Mouse (Mus musculus) Patski (cell line): ENCODE measurements around the gene Grk1. TPM values are rescaled to one million over a fixed set of nuclear protein-coding genes. Genes with fewer than 3 reads are reported as not detected.

Source experiments
- ATAC-seq: fragments of 100-300 bp; one replicate; pipeline ENCODE4 v1.8.0; 2021
- CTCF ChIA-PET: fragments of 350-600 bp; sonication (Branson Sonifier 250); formaldehyde crosslinking; loops from one replicate; lab custom pipeline; 2022; ENCODE audit warnings: inconsistent platforms; lab: Charles Lee
- POLR2A ChIA-PET: fragments of 350-600 bp; sonication (Branson Sonifier 250); formaldehyde crosslinking; loops from one replicate; lab custom pipeline; 2022; ENCODE audit warnings: antibody characterized with exemption, inconsistent platforms; lab: Charles Lee
- DNase-seq: peaks from one replicate; pipeline ENCODE4 v3.0.0-alpha.2; 2011; ENCODE audit warnings: low read depth, low spot score
- H3K27me3 ChIP-seq: fragments of 371-371 bp; one replicate; pipeline ENCODE4 v1.5.1; 2021
- CTCF ChIP-seq: fragments of 100-300 bp; IDR thresholded peaks from one replicate; pipeline ENCODE4 v1.5.1; 2021
- in situ Hi-C: fragments of 300-500 bp; cut with MboI; formaldehyde crosslinking; loops from 3 replicates; pipeline ENCODE4 v1.11.1; 2018; ENCODE audit warnings: low pct_unique_long_range_greater_than_20kb, mixed read lengths
- polyA plus RNA-seq: library from polyadenylated mRNA; unstranded; gene quantifications from one replicate; pipeline ENCODE4 v1.2.3, GENCODE M21; 2021

Grk1 gene
- polyA plus RNA-seq, 1 experiment from 2014 or later = not detected

DNA sequence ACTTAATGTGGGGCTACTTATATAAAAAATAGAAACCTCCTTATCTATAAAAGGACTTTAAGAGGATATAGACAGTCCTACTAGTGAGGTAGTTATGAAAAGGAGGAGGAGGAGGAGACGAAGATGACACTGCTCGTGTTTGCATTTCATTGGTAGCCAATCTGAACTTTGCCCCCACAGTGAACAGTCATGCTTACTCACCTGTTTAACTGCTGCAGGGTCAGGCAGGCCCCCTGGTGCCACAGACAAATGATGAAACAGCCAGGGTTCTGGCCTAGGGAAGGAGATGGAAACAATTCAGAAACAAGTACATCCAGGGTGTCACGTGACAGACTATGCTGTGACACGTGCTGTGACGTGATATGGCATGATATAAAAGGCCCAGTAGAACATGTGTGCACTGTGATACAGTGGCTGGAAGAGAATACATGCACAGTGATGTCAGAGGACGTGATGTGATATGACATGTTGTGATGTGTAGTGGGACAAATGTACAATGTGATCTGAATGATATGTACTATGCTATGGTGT lies 46.9 kb downstream of the Grk1 start:
- DNase-seq = no peak
- no peak for TF ChIP-seq CTCF
- ChIA-PET CTCF (no interaction called here), POLR2A (no interaction called here)
- no peak for ATAC-seq
- in situ Hi-C loops = no loop called here
- H3K27me3 ChIP-seq = no peaks in the 10 kb centered on the region

DNA sequence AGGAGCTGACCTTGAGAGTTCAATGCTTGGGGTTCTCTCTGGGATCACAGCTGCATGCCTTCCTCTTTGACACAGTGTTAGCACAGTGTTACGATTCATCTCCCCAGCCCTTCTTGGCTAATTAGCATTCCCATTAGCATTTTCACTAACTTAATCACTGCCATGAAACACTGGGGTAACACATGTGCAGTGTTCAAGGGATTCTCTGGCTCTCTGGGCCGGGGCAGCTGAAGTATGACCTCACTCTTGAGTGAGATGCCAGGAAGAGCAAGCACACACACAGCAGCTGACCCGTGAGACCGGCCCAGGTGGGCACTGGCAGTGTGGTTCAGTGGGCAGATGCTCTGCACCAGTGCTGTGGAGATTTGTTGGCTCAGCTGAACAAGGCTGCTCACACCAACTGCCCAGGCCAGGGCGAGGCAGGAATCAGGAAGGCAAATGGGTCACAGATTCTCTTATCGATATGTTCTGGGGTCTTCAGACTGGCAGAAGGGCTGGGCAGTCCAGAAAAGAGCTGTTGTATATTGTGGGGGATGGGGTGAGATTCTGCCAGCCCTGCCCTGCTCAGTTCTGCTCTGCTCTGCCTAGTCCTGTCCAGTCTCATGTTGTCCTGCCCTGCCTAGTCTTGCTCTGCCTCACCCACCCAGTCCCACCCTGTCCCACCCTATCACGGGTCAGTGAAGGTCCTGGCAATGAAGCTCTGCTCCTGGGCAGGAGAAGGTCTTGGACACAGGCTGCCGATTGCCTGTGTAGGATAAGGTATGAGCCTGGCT lies 49.6 kb downstream of the Grk1 start:
- CTCF ChIA-PET = interaction anchor here (1.0 to 2.7 kb wide), 7 partner anchors 9 to 299 kb away, joined by 3 to 15 read pairs (median 4); no protein-coding TSS in a partner anchor
- no peak for TF ChIP-seq CTCF
- H3K27me3 ChIP-seq = no peaks in the 10 kb centered on the region
- in situ Hi-C loops = no loop called here
- ATAC-seq (peak; percentile 9), DNase-seq (no peak)
- POLR2A ChIA-PET = no interaction called here

DNA sequence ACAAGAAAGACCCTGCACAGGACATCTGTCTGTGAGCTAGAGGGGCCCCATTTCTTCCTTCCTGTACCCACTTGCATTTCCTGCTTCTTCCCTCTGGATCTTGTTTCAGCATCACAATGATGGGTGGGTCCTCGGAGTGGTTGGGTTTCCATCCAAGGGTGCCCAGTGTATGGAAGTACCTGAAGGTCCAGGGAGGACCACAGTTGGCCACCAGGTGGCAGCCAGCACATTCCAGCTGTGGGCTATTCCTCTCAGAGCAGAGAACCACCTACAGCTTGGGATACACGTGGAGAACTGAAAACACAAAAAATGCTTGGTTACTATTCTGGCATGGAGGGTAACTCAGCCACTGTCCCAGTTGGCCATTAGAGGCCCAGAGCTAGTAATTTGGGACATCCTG lies 50.4 kb downstream of the Grk1 start:
- in situ Hi-C loops = no loop called here
- ChIA-PET CTCF (interaction anchor here (0.8 to 2.7 kb wide), 10 partner anchors 9 to 298 kb away, joined by 3 to 15 read pairs (median 4); no protein-coding TSS in a partner anchor), POLR2A (no interaction called here)
- TF ChIP-seq CTCF = peak; percentile 88
- no peaks in the 10 kb centered on the region for H3K27me3 ChIP-seq
- ATAC-seq (peak; percentile 49), DNase-seq (no peak)

DNA sequence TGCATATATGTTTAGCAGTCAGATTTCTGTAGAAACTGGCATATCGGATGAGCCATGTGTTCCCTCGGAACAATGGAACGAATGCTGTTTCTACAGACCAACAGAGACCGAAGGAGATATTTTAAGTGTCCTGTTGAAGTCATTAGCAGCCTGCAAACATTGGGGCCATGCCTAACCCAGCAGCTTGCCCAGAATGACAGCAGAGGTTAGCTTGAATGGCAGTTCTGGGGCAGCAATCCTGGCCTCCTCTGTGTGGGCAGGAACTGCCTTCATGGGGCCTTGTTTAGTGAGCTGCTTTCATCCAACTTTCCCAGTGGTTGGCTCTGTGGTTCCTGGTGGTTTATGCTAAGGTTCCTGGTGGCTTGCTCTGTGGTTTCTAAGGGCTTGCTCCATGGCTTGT lies 54.5 kb downstream of the Grk1 start:
- DNase-seq (no peak), ATAC-seq (no peak)
- ChIA-PET CTCF (interaction anchor here (1.1 to 1.3 kb wide), 3 partner anchors 13 to 294 kb away, joined by 3 to 4 read pairs (median 4); no protein-coding TSS in a partner anchor), POLR2A (interaction anchor here (0.9 kb wide), 1 partner anchor 89 kb away, joined by 3 read pairs; no protein-coding TSS in a partner anchor)
- no peak for TF ChIP-seq CTCF
- in situ Hi-C loops = no loop called here
- H3K27me3 ChIP-seq = no peaks in the 10 kb centered on the region

DNA sequence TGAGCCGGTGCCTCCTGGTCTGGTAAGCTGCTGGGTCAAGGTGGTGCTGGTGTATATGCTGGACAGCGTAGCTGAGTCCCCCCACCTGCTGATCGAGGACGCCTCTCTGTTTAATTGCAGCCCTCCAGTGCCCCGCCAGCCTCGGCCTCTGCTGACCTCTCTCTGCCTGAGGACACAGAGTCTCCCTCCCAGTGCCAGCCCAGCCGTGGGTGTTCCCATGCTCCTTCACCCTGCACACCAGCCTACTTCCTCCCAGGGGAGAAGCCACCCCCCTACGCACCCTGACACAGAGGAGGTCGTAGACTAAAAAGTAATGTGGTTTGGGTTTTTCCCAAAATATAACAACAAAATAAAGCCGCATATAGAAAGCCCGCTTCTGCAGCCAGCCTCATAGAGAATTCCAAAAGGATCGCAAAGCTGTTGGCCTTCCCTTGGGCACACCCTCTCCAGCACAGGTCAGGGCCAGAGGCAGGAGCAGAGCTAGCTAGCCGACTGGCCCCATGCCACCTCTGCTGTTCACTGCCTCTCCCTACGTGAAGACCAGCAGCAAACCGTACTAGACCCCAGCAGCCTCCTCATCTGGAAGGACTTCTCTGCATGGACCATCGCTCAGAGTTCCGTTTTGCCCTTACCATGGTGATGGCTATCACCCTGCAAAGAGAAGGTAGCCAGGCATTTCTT lies 56.3 kb downstream of the Grk1 start:
- H3K27me3 ChIP-seq = no peaks in the 10 kb centered on the region
- in situ Hi-C loops = no loop called here
- POLR2A ChIA-PET = no interaction called here
- ATAC-seq (no peak), DNase-seq (no peak)
- CTCF ChIA-PET = interaction anchor here (0.7 to 1.8 kb wide), 8 partner anchors 10 to 292 kb away, joined by 3 to 9 read pairs (median 4); no protein-coding TSS in a partner anchor
- TF ChIP-seq CTCF = no peak

DNA sequence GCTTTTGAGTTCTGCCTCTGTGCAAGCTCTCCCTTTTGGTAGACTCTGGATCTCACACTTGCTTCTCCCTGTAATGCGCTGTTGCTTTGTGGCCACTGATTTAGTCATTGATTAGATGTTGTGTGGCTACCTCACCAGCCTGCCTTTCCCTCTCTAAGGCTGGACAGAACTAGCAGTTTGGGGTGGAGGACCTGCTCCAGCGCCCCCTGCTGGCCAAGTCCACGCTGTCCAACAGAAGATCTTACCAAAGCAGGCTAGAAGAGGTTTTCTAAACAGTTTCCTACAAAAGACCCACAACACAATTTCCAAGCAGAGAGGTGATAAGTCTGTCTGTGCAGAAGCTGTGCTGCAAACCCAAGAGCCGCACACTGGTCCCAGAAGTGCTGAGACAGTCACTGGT lies 57.0 kb downstream of the Grk1 start:
- peak; percentile 93 for TF ChIP-seq CTCF
- H3K27me3 ChIP-seq = no peaks in the 10 kb centered on the region
- in situ Hi-C loops = no loop called here
- ChIA-PET CTCF (interaction anchor here (0.7 to 1.8 kb wide), 10 partner anchors 9 to 291 kb away, joined by 3 to 9 read pairs (median 4); no protein-coding TSS in a partner anchor), POLR2A (no interaction called here)
- DNase-seq (no peak), ATAC-seq (peak; percentile 36)

DNA sequence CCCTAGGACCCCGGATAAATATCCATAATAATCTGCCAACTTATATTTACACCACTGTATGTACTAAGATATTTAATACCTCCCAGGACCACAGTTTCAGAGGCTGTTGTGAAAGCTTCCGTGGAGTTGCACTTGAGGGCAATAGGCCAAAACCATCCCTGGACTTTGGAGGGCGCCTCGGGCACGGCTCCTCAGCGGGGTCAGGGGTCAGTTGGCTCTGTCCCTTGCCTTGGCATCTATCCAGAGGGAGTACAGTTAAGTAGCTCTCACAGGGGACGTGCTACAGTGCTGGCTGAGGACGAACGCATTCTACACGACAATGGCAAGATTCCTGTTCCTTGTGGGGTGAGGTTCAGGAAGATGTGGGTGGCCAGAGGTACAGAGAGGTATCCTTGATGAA lies 57.5 kb downstream of the Grk1 start:
- ChIA-PET POLR2A (no interaction called here), CTCF (interaction anchor here (1.3 to 1.7 kb wide), 5 partner anchors 13 to 51 kb away, joined by 4 to 6 read pairs (median 4); no protein-coding TSS in a partner anchor)
- in situ Hi-C loops = no loop called here
- ATAC-seq (no peak), DNase-seq (no peak)
- H3K27me3 ChIP-seq = no peaks in the 10 kb centered on the region
- TF ChIP-seq CTCF = no peak

DNA sequence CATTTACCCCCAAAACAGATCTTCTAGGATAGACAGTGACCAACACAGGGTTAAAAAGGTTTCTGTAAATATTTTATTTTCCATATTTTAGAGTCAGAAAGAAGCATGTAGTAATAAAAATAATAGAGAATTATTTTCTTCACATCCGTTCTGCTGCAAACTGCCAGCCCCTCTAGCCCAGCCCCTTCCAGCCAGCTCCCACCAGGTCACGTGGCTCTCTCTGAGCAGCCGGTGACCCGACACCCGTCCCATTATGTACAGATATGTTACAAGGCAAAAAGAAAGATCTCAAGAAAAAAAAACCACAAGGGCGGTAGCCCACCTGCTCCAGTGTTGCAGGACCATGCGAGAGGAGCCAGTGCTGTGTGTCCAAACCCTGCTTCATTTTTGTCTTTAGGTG lies 60.4 kb downstream of the Grk1 start:
- TF ChIP-seq CTCF = no peak
- ChIA-PET POLR2A (no interaction called here), CTCF (interaction anchor here (1.9 to 3.5 kb wide), 2 partner anchors 10 to 12 kb away, joined by 4 to 10 read pairs; no protein-coding TSS in a partner anchor)
- ATAC-seq (no peak), DNase-seq (no peak)
- in situ Hi-C loops = loop anchor here (5.0 kb wide), 1 partner anchor 77 kb away; no protein-coding TSS in a partner anchor
- H3K27me3 ChIP-seq = no peaks in the 10 kb centered on the region

DNA sequence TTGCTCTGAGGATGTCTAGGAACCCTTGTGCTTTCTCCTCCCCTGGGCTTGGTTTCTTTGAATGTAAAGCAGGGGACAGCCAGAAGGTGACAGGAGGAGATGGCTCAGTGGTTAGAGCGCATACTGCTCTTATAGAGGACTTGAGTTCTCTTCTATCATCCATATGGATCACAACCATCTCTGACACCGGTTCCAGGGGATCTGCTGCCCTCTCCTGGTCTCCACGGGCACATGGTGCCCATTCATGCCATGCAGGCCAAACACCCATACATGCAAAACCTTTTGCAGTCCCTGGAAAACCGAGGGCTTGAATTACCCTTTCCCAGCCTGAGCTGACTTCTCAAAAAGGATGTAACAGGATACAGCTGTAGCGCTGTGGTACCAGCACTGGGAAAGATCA lies 62.1 kb downstream of the Grk1 start:
- no peak for ATAC-seq
- TF ChIP-seq CTCF = no peak
- CTCF ChIA-PET = interaction anchor here (1.4 to 3.5 kb wide), 2 partner anchors 12 to 54 kb away, joined by 4 to 10 read pairs; no protein-coding TSS in a partner anchor
- in situ Hi-C loops = loop anchor here (5.0 kb wide), 1 partner anchor 75 kb away; no protein-coding TSS in a partner anchor
- H3K27me3 ChIP-seq = no peaks in the 10 kb centered on the region
- no peak for DNase-seq
- POLR2A ChIA-PET = no interaction called here

DNA sequence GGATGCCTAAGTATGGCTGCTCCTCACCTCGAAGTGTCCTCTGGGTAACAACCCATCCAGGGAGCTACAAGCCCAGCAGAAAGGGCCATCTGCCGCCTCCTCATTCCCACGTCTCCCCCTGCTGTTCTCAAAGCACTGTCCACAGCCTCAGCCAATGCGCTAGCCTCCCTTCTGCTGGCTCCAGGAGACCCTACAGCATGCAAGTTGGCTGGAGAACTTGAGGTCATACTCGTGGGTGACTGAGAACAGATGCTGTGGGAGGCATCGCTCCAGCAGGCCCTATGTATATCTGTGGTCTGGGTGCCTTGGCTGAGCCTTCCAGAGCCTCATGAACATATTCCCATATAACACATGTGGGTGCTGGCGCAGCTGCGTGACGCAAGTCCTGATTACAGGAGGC lies 63.9 kb downstream of the Grk1 start:
- no peak for ATAC-seq
- POLR2A ChIA-PET = no interaction called here
- TF ChIP-seq CTCF = no peak
- CTCF ChIA-PET = no interaction called here
- H3K27me3 ChIP-seq = no peaks in the 10 kb centered on the region
- DNase-seq = no peak
- in situ Hi-C loops = loop anchor here (5.0 kb wide), 1 partner anchor 74 kb away; no protein-coding TSS in a partner anchor
